Mouse (Mus musculus) cerebellum, adult 9-11 months (tissue): ENCODE results near the gene Jpt1.
"Not testable (repeated sequence)": the region's sequence is repeated elsewhere in the genome, so short reads cannot be mapped to it uniquely, and the experiment has no call there.

Experiments used
- DNase-seq: peaks from one replicate; pipeline ENCODE4 v3.0.0; 2022

The Jpt1 gene

GRCm38 (mm10) chr11:115511121-115511520, 3.1 kb downstream of the Jpt1 start:
- no peak for DNase-seq

GRCm38 (mm10) chr11:115510507-115510888, 3.7 kb downstream of the Jpt1 start:
- DNase-seq, result no peak

- no peak for DNase-seq
Measured at GRCm38 (mm10) chr11:115509773-115510506, 4.2 kb downstream of the Jpt1 start.

- no peak for DNase-seq
Measured at GRCm38 (mm10) chr11:115508061-115508460, 6.1 kb downstream of the Jpt1 start.

- no peak for DNase-seq
Measured at GRCm38 (mm10) chr11:115506586-115506985, 7.6 kb downstream of the Jpt1 start.

- no peak for DNase-seq
Measured at GRCm38 (mm10) chr11:115502636-115503035, 11.6 kb downstream of the Jpt1 start.

GRCm38 (mm10) chr11:115496559-115496958, 17.6 kb downstream of the Jpt1 start:
- DNase-seq, result not testable (repeated sequence)

- DNase-seq, result peak; percentile 22
Measured at GRCm38 (mm10) chr11:115492387-115492786, 21.8 kb downstream of the Jpt1 start.

- DNase-seq, result peak; percentile 88
Measured at GRCm38 (mm10) chr11:115491356-115492083, 22.7 kb downstream of the Jpt1 start, which contains the start of gene Nt5c. Nt5c (minus strand) TSS chr11:115491862.

- DNase-seq, result peak; percentile 60
Measured at GRCm38 (mm10) chr11:115490441-115491355, 23.5 kb downstream of the Jpt1 start.

GRCm38 (mm10) chr11:115488551-115489104, 25.6 kb downstream of the Jpt1 start:
- DNase-seq, result peak; percentile 85

- no peak for DNase-seq
Measured at GRCm38 (mm10) chr11:115485155-115485554, 29.0 kb downstream of the Jpt1 start.

GRCm38 (mm10) chr11:115483726-115484125, 30.5 kb downstream of the Jpt1 start:
- peak; percentile 76 for DNase-seq

GRCm38 (mm10) chr11:115483278-115483677, 30.9 kb downstream of the Jpt1 start:
- DNase-seq, result peak; percentile 36

- no peak for DNase-seq
Measured at GRCm38 (mm10) chr11:115481553-115482259, 32.5 kb downstream of the Jpt1 start.

GRCm38 (mm10) chr11:115478296-115478938, 35.8 kb downstream of the Jpt1 start:
- DNase-seq, result no peak

GRCm38 (mm10) chr11:115477388-115477787, 36.8 kb downstream of the Jpt1 start:
- DNase-seq, result not testable (repeated sequence)

- not testable (repeated sequence) for DNase-seq
Measured at GRCm38 (mm10) chr11:115476630-115477029, 37.6 kb downstream of the Jpt1 start.

GRCm38 (mm10) chr11:115475758-115476237, 38.4 kb downstream of the Jpt1 start:
- no peak for DNase-seq

GRCm38 (mm10) chr11:115475025-115475757, 39.0 kb downstream of the Jpt1 start, which contains the start of gene Armc7:
Armc7 (plus strand) TSS chr11:115475667.
- peak; percentile 95 for DNase-seq
